In the genomic region with DNA sequence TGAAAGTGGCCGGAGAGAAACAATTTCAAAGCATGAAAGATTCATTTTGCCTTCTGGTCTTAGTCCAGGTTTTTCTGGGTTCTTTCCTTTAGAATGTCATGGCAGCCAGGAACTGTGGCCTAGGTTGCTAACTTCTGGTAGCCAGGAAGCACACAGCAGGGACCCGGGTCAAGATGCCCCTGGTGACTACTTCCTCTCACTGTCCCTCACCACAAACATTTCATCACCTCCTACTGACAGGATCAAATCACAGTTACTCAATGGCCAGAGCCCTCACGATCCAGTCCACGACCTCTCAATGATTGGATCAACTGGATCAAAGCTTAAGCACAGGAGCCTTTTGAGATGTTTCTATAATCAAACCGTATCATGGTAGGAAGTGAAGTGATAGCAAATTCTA, we compare ENCODE assay signal across 10 mouse cellular contexts.
"Had no signal": no experiment of that assay in that cellular context is flagged by ENCODE, and none has a peak within 500 bp of the region (broad histone marks: within the 10 kb centered on the region; RNA-seq: fewer than 3 reads in every experiment).

No protein-coding gene starts in this region.

- H3K36me3 ChIP-seq: midbrain, embryonic 10.5 days; neural tube, embryonic 12.5 days had no signal

- H3K4me1 ChIP-seq: kidney, embryonic 15.5 days; limb, embryonic 15.5 days; liver, embryonic 12.5 days; midbrain, embryonic 10.5 days; neural tube, embryonic 12.5 days had no signal

- H3K27me3 ChIP-seq: kidney, embryonic 15.5 days; limb, embryonic 15.5 days; liver, embryonic 12.5 days; neural tube, embryonic 12.5 days had no signal

- H3K4me3 ChIP-seq: kidney, embryonic 15.5 days; limb, embryonic 15.5 days; liver, embryonic 12.5 days; midbrain, embryonic 10.5 days; neural tube, embryonic 12.5 days had no signal

- H3K27ac ChIP-seq: kidney, embryonic 15.5 days; limb, embryonic 15.5 days; liver, embryonic 12.5 days; midbrain, embryonic 10.5 days; neural tube, embryonic 12.5 days had no signal

- DNase-seq: kidney, adult 2 months; kidney, postnatal 14 days; midbrain, embryonic 14.5 days; right cerebral cortex, postnatal 14 days had no signal

- H3K4me2 ChIP-seq: kidney, embryonic 15.5 days; limb, embryonic 15.5 days; liver, embryonic 12.5 days; neural tube, embryonic 12.5 days had no signal

- H3K9ac ChIP-seq: kidney, embryonic 15.5 days; limb, embryonic 15.5 days; liver, embryonic 12.5 days; neural tube, embryonic 12.5 days had no signal

- ATAC-seq: intestine, embryonic 16.5 days; liver, embryonic 12.5 days had no signal

- H3K9me3 ChIP-seq: kidney, embryonic 15.5 days; limb, embryonic 15.5 days; liver, embryonic 12.5 days; midbrain, embryonic 10.5 days; neural tube, embryonic 12.5 days had no signal
